Mouse (Mus musculus) midbrain, postnatal 0 days (tissue): Measurements from ENCODE around the gene Rrp8. TPM values are rescaled to one million over a fixed set of nuclear protein-coding genes. Genes with fewer than 3 reads are reported as not detected.
A peak's percentile ranks its signal among the peaks of the same experiment; 100 is the strongest.
"Not testable (repeated sequence)": the region's sequence is repeated elsewhere in the genome, so short reads cannot be mapped to it uniquely, and the experiment has no call there.

Experiments
- ATAC-seq: fragments of 200-750 bp; cut with Nextera tagmentation; 2 replicates; pipeline ENCODE4 v1.8.0; 2017; ENCODE audit warnings: moderate number of reproducible peaks, mild to moderate bottlenecking, moderate TSS enrichment, moderate library complexity; ENCODE audit not compliant: low FRiP score
- DNase-seq: peaks from one replicate; pipeline ENCODE4 v3.0.0-alpha.2; 2015; ENCODE audit warnings: low spot score
- H3K27ac ChIP-seq: fragments of 300-500 bp; sonication (generic); 2 replicates; pipeline ENCODE4 v1.5.1; 2014; ENCODE audit warnings: low read depth, mild to moderate bottlenecking, low read length, mixed read lengths
- H3K27me3 ChIP-seq: fragments of 300-500 bp; sonication (generic); 2 replicates; pipeline ENCODE4 v1.6.1; 2014; ENCODE audit warnings: low read length, control low read depth, mixed read lengths; ENCODE audit not compliant: insufficient read depth
- H3K36me3 ChIP-seq: fragments of 300-500 bp; sonication (generic); 2 replicates; pipeline ENCODE4 v1.6.1; 2014; ENCODE audit warnings: low read length, control low read depth, mixed read lengths; ENCODE audit not compliant: insufficient read depth
- H3K4me1 ChIP-seq: fragments of 300-500 bp; sonication (generic); 2 replicates; pipeline ENCODE4 v1.6.1; 2014; ENCODE audit warnings: mild to moderate bottlenecking, control low read depth, antibody characterized with exemption, low read length, mixed read lengths; ENCODE audit not compliant: insufficient read depth
- H3K4me2 ChIP-seq: fragments of 300-500 bp; sonication (generic); 2 replicates; pipeline ENCODE4 v1.6.1; 2014; ENCODE audit warnings: low read depth, mild to moderate bottlenecking, low read length, mixed read lengths; ENCODE audit not compliant: poor library complexity, severe bottlenecking
- H3K4me3 ChIP-seq: fragments of 300-500 bp; sonication (generic); 2 replicates; pipeline ENCODE4 v1.5.1; 2014; ENCODE audit warnings: low read depth, mild to moderate bottlenecking, low read length, moderate library complexity
- H3K9ac ChIP-seq: fragments of 300-500 bp; sonication (generic); replicated peaks from 2 replicates; pipeline ENCODE4 v1.6.1; 2014; ENCODE audit warnings: mild to moderate bottlenecking, low read length, moderate library complexity, mixed read lengths; ENCODE audit not compliant: poor library complexity, severe bottlenecking
- H3K9me3 ChIP-seq: fragments of 300-500 bp; sonication (generic); 2 replicates; pipeline ENCODE4 v1.6.1; 2016; ENCODE audit warnings: low read length, control low read depth
- CTCF ChIP-seq: IDR thresholded peaks from 2 replicates; pipeline ENCODE4 v1.5.1; 2016; ENCODE audit warnings: antibody characterized with exemption, mild to moderate bottlenecking
- WGBS: fragments of 180-500 bp; shearing (Covaris S2); extraction: QIAGEN DNeasy Blood & Tissue Kit; methylation state at CpG from one replicate; pipeline ENCODE4 v1.1.7; 2014; 5-methylcytosine and 5-hydroxymethylcytosine counted together
- polyA plus RNA-seq: library from polyadenylated mRNA; unstranded; fragments of >200 nt; fragmentation: Nextera tagmentation; extraction: Ambion mirVana; gene quantifications from 2 replicates; pipeline ENCODE4 v1.2.1, GENCODE M21; 2015
- total RNA-seq: library from RNA; depleted of rRNA; stranded (reverse); fragments of >200 nt; gene quantifications from 2 replicates; pipeline ENCODE4 v1.2.3, GENCODE M21; 2014

Gene Rrp8
- total and polyA plus RNA-seq, 2 experiments from 2014 or later, result 19.4 to 29.3 TPM

- WGBS, result under 1% methylated on average over 42 of the region's 62 CpGs
Measured at GRCm38 (mm10) chr7:105736264-105736901, 802 bp downstream of the Rrp8 start, which contains the start of gene Ilk. Ilk (plus strand) TSS chr7:105736592.

GRCm38 (mm10) chr7:105735464-105735863, 1.7 kb downstream of the Rrp8 start:
- Histone ChIP-seq H3K4me2 (peak overlapping the region; percentile 95), H3K36me3 (peaks cover 24% of the 10 kb centered on the region), H3K9ac (peak overlapping the region; percentile 72; the same call in 1 of the 2 replicates), H3K4me3 (peak overlapping the region; percentile 84)
- DNase-seq, H3K27ac ChIP-seq, H3K4me1 ChIP-seq, ATAC-seq, H3K9me3 ChIP-seq, H3K27me3 ChIP-seq: not testable (repeated sequence)
- 49% methylated on average over 4 of the region's 4 CpGs for WGBS

More at GRCm38 (mm10) chr7:105736264-105736901, 802 bp downstream of the Rrp8 start, which contains the start of gene Ilk:
- H3K27ac ChIP-seq, result peak within 1 kb of the TSS; percentile 70
- H3K9me3 ChIP-seq, result no peaks in the 10 kb centered on the region
- TF ChIP-seq CTCF, result no peak
- H3K4me3 ChIP-seq, result peak within 1 kb of the TSS; percentile 84
- H3K36me3 ChIP-seq, result peaks cover 29% of the 10 kb centered on the region
- H3K27me3 ChIP-seq, result no peaks in the 10 kb centered on the region
- H3K9ac ChIP-seq, result peak within 1 kb of the TSS; percentile 72
- H3K4me1 ChIP-seq, result peaks cover 6% of the 10 kb centered on the region; the same call in 1 of the 2 replicates
- peak within 1 kb of the TSS; percentile 95 for H3K4me2 ChIP-seq
- ATAC-seq (peak; percentile 94), DNase-seq (peak; percentile 93)

GRCm38 (mm10) chr7:105734826-105735225, 2.4 kb downstream of the Rrp8 start:
- Histone ChIP-seq H3K27ac (no peak overlapping the region), H3K9me3 (no peaks in the 10 kb centered on the region), H3K36me3 (peaks cover 20% of the 10 kb centered on the region), H3K9ac (no peak overlapping the region), H3K27me3 (no peaks in the 10 kb centered on the region), H3K4me1 (peaks cover 6% of the 10 kb centered on the region; the same call in 1 of the 2 replicates), H3K4me2 (no peak overlapping the region), H3K4me3 (no peak overlapping the region)
- WGBS, result 91% methylated on average over 8 of the region's 8 CpGs
- TF ChIP-seq CTCF, result no peak
- DNase-seq (no peak), ATAC-seq (no peak)

- no peak overlapping the region for H3K4me2 ChIP-seq
- 95% methylated on average over 11 of the region's 11 CpGs for WGBS
- no peak for DNase-seq
- no peak for TF ChIP-seq CTCF
- H3K36me3 ChIP-seq, result peaks cover 20% of the 10 kb centered on the region
- H3K27ac ChIP-seq, result no peak overlapping the region
- H3K4me3 ChIP-seq, result no peak overlapping the region
- H3K27me3 ChIP-seq, result no peaks in the 10 kb centered on the region
- no peaks in the 10 kb centered on the region for H3K9me3 ChIP-seq
- H3K9ac ChIP-seq, result no peak overlapping the region
- ATAC-seq, result no peak
- H3K4me1 ChIP-seq, result peaks cover 6% of the 10 kb centered on the region; the same call in 1 of the 2 replicates
Measured at GRCm38 (mm10) chr7:105733836-105734235, 3.3 kb downstream of the Rrp8 start.

GRCm38 (mm10) chr7:105728701-105729428, 8.3 kb downstream of the Rrp8 start:
- Histone ChIP-seq H3K9ac (no peak overlapping the region; the same call in 1 of the 2 replicates), H3K36me3 (peaks cover 14% of the 10 kb centered on the region), H3K4me2 (no peak overlapping the region), H3K27ac (peak overlapping the region; percentile 14; the same call in 1 of the 2 replicates), H3K27me3 (no peaks in the 10 kb centered on the region), H3K4me3 (no peak overlapping the region), H3K4me1 (no peaks in the 10 kb centered on the region), H3K9me3 (no peaks in the 10 kb centered on the region)
- peak; percentile 39; the same call in 1 of the 2 replicates for TF ChIP-seq CTCF
- ATAC-seq, result no peak
- DNase-seq, result peak; percentile 40
- WGBS, result 28% methylated on average over 6 of the region's 6 CpGs

- H3K36me3 ChIP-seq, result no peaks in the 10 kb centered on the region
- 89% methylated on average over 4 of the region's 4 CpGs for WGBS
- no peaks in the 10 kb centered on the region for H3K27me3 ChIP-seq
- H3K4me2 ChIP-seq, result no peak overlapping the region
- no peak for TF ChIP-seq CTCF
- H3K27ac ChIP-seq, result no peak overlapping the region; the same call in 1 of the 2 replicates
- no peaks in the 10 kb centered on the region for H3K4me1 ChIP-seq
- no peak overlapping the region for H3K9ac ChIP-seq
- no peak overlapping the region for H3K4me3 ChIP-seq
- H3K9me3 ChIP-seq, result no peaks in the 10 kb centered on the region
- ATAC-seq (no peak), DNase-seq (no peak)
Measured at GRCm38 (mm10) chr7:105726980-105727325, 10.2 kb downstream of the Rrp8 start.
